Mouse (Mus musculus) liver, embryonic 13.5 days (tissue): Measurements from ENCODE around the gene Vwa7. TPM values are rescaled to one million over a fixed set of nuclear protein-coding genes. Genes with fewer than 3 reads are reported as not detected.

ENCODE experiments used
- ATAC-seq: fragments of 200-750 bp; cut with Nextera tagmentation; 2 replicates; pipeline ENCODE4 v1.8.0; 2017; ENCODE audit warnings: low read depth, mild to moderate bottlenecking, moderate number of reproducible peaks, moderate library complexity
- DNase-seq: peaks from one replicate; pipeline ENCODE4 v3.0.0; 2022
- H3K27ac ChIP-seq: fragments of 300-500 bp; sonication (generic); 2 replicates; pipeline ENCODE4 v1.5.1; 2015; ENCODE audit warnings: moderate library complexity, mild to moderate bottlenecking, inconsistent platforms
- H3K27me3 ChIP-seq: fragments of 300-500 bp; sonication (generic); 2 replicates; pipeline ENCODE4 v1.6.1; 2015; ENCODE audit warnings: mild to moderate bottlenecking, inconsistent platforms
- H3K36me3 ChIP-seq: fragments of 300-500 bp; sonication (generic); 2 replicates; pipeline ENCODE4 v1.6.1; 2015; ENCODE audit warnings: mild to moderate bottlenecking, inconsistent platforms
- H3K4me1 ChIP-seq: fragments of 300-500 bp; sonication (generic); replicated peaks from 2 replicates; pipeline ENCODE4 v1.6.1; 2015; ENCODE audit warnings: inconsistent platforms
- H3K4me2 ChIP-seq: fragments of 300-500 bp; sonication (generic); 2 replicates; pipeline ENCODE4 v1.6.1; 2015; ENCODE audit warnings: inconsistent platforms, mild to moderate bottlenecking, moderate library complexity
- H3K4me3 ChIP-seq: fragments of 300-500 bp; sonication (generic); replicated peaks from 2 replicates; pipeline ENCODE4 v1.5.1; 2015; ENCODE audit warnings: mild to moderate bottlenecking, inconsistent platforms
- H3K9ac ChIP-seq: fragments of 300-500 bp; sonication (generic); 2 replicates; pipeline ENCODE4 v1.6.1; 2015; ENCODE audit warnings: mild to moderate bottlenecking, inconsistent platforms
- H3K9me3 ChIP-seq: fragments of 300-500 bp; sonication (generic); replicated peaks from 2 replicates; pipeline ENCODE4 v1.6.1; 2016; ENCODE audit warnings: inconsistent platforms
- WGBS: fragments of 180-500 bp; shearing (Covaris S2); methylation state at CpG from one replicate; pipeline ENCODE4 v1.1.7; 2015; ENCODE audit not compliant: insufficient replicate concordance; 5-methylcytosine and 5-hydroxymethylcytosine counted together
- polyA plus RNA-seq: library from polyadenylated mRNA; unstranded; fragments of >200 nt; fragmentation: Nextera tagmentation; extraction: Ambion mirVana; gene quantifications from 2 replicates; pipeline ENCODE4 v1.2.1, GENCODE M21; 2015

Gene Vwa7
- polyA plus RNA-seq, 1 experiment from 2014 or later: 0.08 TPM

- no peaks in the 10 kb centered on the region for H3K36me3 ChIP-seq
- H3K4me1 ChIP-seq: peaks cover 76% of the 10 kb centered on the region
- H3K27ac ChIP-seq: peak overlapping the region; percentile 58
- no peaks in the 10 kb centered on the region for H3K27me3 ChIP-seq
- no peak overlapping the region for H3K4me3 ChIP-seq
- ATAC-seq (no peak), DNase-seq (no peak)
- H3K9ac ChIP-seq: peak overlapping the region; percentile 45; the same call in 1 of the 2 replicates
- H3K9me3 ChIP-seq: no peaks in the 10 kb centered on the region
- H3K4me2 ChIP-seq: no peak overlapping the region
- 28% methylated on average over 4 of the region's 4 CpGs for WGBS
Measured at GRCm38 (mm10) chr17:35023756-35024155, 7.4 kb downstream of the Vwa7 start.

GRCm38 (mm10) chr17:35024261-35024660 is 7.9 kb downstream of the Vwa7 start:
- H3K27me3 ChIP-seq: no peaks in the 10 kb centered on the region
- no peaks in the 10 kb centered on the region for H3K36me3 ChIP-seq
- H3K4me3 ChIP-seq: no peak overlapping the region
- peaks cover 81% of the 10 kb centered on the region for H3K4me1 ChIP-seq
- DNase-seq: no peak
- 0 out of 2 replicates have a peak overlapping the region, but pooled peaks have one; percentile 58 for H3K27ac ChIP-seq
- no peaks in the 10 kb centered on the region for H3K9me3 ChIP-seq
- WGBS: 48% methylated on average over 12 of the region's 13 CpGs
- no peak overlapping the region for H3K4me2 ChIP-seq
- ATAC-seq: no peak
- H3K9ac ChIP-seq: peak overlapping the region; percentile 45; the same call in 1 of the 2 replicates

GRCm38 (mm10) chr17:35024691-35025488 is 8.5 kb downstream of the Vwa7 start:
- no peak for DNase-seq
- Histone ChIP-seq H3K4me2 (no peak overlapping the region), H3K27ac (no peak overlapping the region), H3K4me1 (peaks cover 87% of the 10 kb centered on the region), H3K9me3 (no peaks in the 10 kb centered on the region), H3K4me3 (no peak overlapping the region), H3K36me3 (no peaks in the 10 kb centered on the region), H3K9ac (peak overlapping the region; percentile 45; the same call in 1 of the 2 replicates), H3K27me3 (no peaks in the 10 kb centered on the region)
- 47% methylated on average over 7 of the region's 10 CpGs for WGBS
- ATAC-seq: no peak

GRCm38 (mm10) chr17:35026206-35026605 is 9.8 kb downstream of the Vwa7 start:
- no peak overlapping the region for H3K27ac ChIP-seq
- 80% methylated on average over 5 of the region's 5 CpGs for WGBS
- H3K4me1 ChIP-seq: peaks cover 91% of the 10 kb centered on the region
- DNase-seq: no peak
- H3K36me3 ChIP-seq: no peaks in the 10 kb centered on the region
- no peak for ATAC-seq
- no peaks in the 10 kb centered on the region for H3K27me3 ChIP-seq
- no peak overlapping the region; the same call in 1 of the 2 replicates for H3K9ac ChIP-seq
- no peak overlapping the region for H3K4me3 ChIP-seq
- H3K9me3 ChIP-seq: no peaks in the 10 kb centered on the region
- H3K4me2 ChIP-seq: no peak overlapping the region

- Histone ChIP-seq H3K9me3 (no peaks in the 10 kb centered on the region), H3K4me1 (peaks cover 91% of the 10 kb centered on the region), H3K4me2 (no peak within 1 kb of the TSS), H3K27me3 (no peaks in the 10 kb centered on the region), H3K9ac (0 out of 2 replicates have a peak within 1 kb of the TSS, but pooled peaks have one; percentile 24), H3K36me3 (no peaks in the 10 kb centered on the region), H3K27ac (0 out of 2 replicates have a peak within 1 kb of the TSS, but pooled peaks have one; percentile 34), H3K4me3 (no peak within 1 kb of the TSS)
- ATAC-seq: no peak
- 50% methylated on average over 13 of the region's 13 CpGs for WGBS
- no peak for DNase-seq
Measured at GRCm38 (mm10) chr17:35027277-35028068, 11.1 kb downstream of the Vwa7 start, which contains the start of gene Sapcd1. Gene Sapcd1, minus strand, starts transcription at chr17:35028016.

- WGBS: 69% methylated on average over 2 of the region's 2 CpGs
- H3K4me2 ChIP-seq: no peak overlapping the region
- no peaks in the 10 kb centered on the region for H3K36me3 ChIP-seq
- DNase-seq: no peak
- no peak for ATAC-seq
- no peaks in the 10 kb centered on the region for H3K9me3 ChIP-seq
- H3K27ac ChIP-seq: no peak overlapping the region
- no peak overlapping the region for H3K9ac ChIP-seq
- no peaks in the 10 kb centered on the region for H3K27me3 ChIP-seq
- peaks cover 84% of the 10 kb centered on the region for H3K4me1 ChIP-seq
- H3K4me3 ChIP-seq: no peak overlapping the region
Measured at GRCm38 (mm10) chr17:35028315-35028714, 11.9 kb downstream of the Vwa7 start.

GRCm38 (mm10) chr17:35029691-35030532 is 13.5 kb downstream of the Vwa7 start:
- no peak for ATAC-seq
- Histone ChIP-seq H3K4me2 (0 out of 2 replicates have a peak overlapping the region, but pooled peaks have one; percentile 1), H3K36me3 (no peaks in the 10 kb centered on the region), H3K4me3 (no peak overlapping the region), H3K27ac (no peak overlapping the region), H3K9ac (no peak overlapping the region), H3K27me3 (no peaks in the 10 kb centered on the region), H3K4me1 (peaks cover 73% of the 10 kb centered on the region), H3K9me3 (no peaks in the 10 kb centered on the region)
- no peak for DNase-seq
- WGBS: 44% methylated on average over 19 of the region's 19 CpGs

GRCm38 (mm10) chr17:35031272-35031671 is 14.9 kb downstream of the Vwa7 start:
- H3K4me3 ChIP-seq: no peak overlapping the region
- H3K4me1 ChIP-seq: peaks cover 62% of the 10 kb centered on the region
- no peak overlapping the region for H3K4me2 ChIP-seq
- no peaks in the 10 kb centered on the region for H3K9me3 ChIP-seq
- H3K27me3 ChIP-seq: no peaks in the 10 kb centered on the region
- 82% methylated on average over 11 of the region's 11 CpGs for WGBS
- H3K9ac ChIP-seq: no peak overlapping the region
- H3K36me3 ChIP-seq: no peaks in the 10 kb centered on the region
- no peak overlapping the region for H3K27ac ChIP-seq
- ATAC-seq (no peak), DNase-seq (no peak)

- Histone ChIP-seq H3K36me3 (no peaks in the 10 kb centered on the region), H3K9me3 (no peaks in the 10 kb centered on the region), H3K27ac (no peak overlapping the region), H3K9ac (no peak overlapping the region), H3K4me2 (no peak overlapping the region), H3K4me1 (peaks cover 61% of the 10 kb centered on the region), H3K4me3 (no peak overlapping the region), H3K27me3 (no peaks in the 10 kb centered on the region)
- WGBS: 54% methylated on average over 7 of the region's 7 CpGs
- ATAC-seq (no peak), DNase-seq (no peak)
Measured at GRCm38 (mm10) chr17:35031880-35032279, 15.5 kb downstream of the Vwa7 start.

GRCm38 (mm10) chr17:35032323-35032870 is 16.0 kb downstream of the Vwa7 start:
- Histone ChIP-seq H3K9ac (no peak overlapping the region), H3K36me3 (no peaks in the 10 kb centered on the region), H3K27me3 (no peaks in the 10 kb centered on the region), H3K27ac (no peak overlapping the region), H3K9me3 (no peaks in the 10 kb centered on the region), H3K4me1 (peaks cover 58% of the 10 kb centered on the region), H3K4me2 (no peak overlapping the region), H3K4me3 (no peak overlapping the region)
- DNase-seq (no peak), ATAC-seq (no peak)
- 63% methylated on average over 8 of the region's 8 CpGs for WGBS
